Mouse (Mus musculus): ENCODE data around the gene Pip4k2b. TPM values are rescaled to one million over a fixed set of nuclear protein-coding genes. Genes with fewer than 3 reads are reported as not detected.

The Pip4k2b gene
- 30.7 and 36.6 TPM in 2 replicates for polyA plus RNA-seq (2012; rRNA removed)

DNA sequence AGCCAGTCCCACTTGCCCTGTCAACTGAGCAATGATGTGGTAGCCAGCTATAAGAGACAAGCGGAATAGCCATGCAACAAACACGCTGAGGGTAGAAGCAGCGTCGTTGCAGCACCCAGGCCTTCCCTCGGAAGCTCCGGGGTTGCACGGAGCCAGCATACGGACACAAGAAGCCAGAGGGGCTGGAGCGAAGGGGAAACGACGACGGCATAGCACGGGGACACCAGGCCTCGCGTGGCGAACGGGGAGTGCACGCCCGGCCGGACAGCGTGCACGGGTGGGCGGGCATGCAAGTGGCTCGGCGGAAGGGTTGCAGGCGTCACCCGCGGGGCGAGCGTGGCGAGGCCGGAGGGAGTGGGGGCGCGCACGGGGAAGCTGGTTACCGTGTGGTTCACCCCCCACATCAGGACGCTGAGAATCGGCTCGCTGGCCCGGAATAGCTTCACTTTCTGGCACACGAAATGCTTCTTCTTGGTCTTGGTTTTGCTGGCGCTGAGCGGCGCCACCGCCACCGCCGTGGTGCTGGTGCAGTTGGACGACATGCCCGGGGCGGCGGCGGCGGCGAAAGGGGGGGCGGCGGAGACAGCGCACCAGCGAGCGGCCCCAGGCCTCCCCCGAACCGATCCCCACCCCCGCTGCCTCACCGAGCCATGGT is at the start of gene Pip4k2b:
TSS of gene Pip4k2b (minus strand) at position 642 of the 655 bp plus-strand sequence.

DNA sequence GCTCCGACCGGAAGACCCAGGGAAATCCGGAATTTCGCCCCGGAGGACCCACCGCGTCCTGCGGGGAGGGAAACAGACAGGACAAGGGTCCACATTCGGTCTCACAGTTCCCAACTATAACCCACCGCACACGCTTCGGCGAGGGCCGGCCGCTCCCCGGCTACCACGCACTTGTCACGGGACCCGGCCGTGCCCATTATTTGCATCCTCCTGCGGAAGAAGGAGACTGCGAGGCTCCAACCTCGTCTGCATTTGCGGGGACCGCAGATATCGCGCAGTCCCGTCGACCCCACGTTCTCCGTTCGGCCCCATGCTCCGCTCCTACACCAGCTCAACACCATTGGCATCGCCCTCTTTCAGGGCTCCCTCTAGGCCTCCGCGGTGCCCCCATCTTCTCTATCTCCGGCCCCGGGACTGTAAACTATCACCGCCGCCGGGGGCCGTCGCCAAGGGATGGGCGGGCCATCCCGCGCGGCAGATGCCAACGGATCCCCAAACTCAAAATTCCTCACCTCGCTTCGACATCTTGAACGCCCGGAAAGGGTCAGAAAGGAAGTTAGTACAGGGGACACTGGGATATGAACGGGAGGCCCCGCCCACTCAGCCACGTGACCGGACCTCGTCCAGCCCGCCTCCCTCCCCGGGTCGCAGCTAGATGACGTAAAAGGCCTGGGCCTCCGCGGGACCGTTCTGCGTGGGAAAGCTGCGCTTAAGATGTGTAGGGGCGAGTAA is 37.5 kb upstream of the Pip4k2b start, which contains the start of gene Rpl23:
TSS of gene Rpl23 (minus strand) at position 606 of the 732 bp plus-strand sequence.

DNA sequence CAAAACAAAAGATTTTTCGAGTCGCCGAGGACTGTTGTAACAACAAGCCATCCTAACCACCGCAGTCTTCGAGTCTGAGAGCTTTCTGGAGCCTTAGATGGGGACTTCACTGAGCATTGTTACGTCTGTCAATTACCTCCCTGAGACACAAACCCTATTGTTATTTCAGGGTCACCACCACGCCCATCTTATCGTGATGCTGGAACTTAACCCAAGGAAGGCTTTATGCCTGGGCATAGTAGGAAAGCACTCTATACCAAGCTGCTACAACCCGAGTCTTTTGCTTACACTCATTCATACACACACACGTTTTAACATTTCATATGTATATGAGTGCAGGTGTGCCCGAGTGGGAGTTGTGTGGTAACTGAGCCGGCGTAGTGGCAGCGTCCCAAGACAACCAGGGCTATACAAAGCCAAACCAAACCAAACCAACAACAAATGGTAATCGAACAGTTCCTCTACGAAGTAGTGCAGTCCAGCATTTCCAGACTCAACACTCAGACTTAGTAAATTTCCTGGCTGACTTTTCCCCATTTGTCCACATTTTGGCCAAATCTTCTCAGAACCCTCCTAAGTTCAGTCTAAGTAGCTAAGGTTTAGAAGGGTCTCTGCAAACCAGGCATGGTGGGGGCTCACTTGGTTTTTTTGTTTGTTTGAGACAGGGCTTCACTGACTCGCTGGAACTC is 31.4 kb upstream of the Pip4k2b start, which contains the start of gene 1700001P01Rik:
TSS of gene 1700001P01Rik (minus strand) at position 111 of the 689 bp plus-strand sequence.

DNA sequence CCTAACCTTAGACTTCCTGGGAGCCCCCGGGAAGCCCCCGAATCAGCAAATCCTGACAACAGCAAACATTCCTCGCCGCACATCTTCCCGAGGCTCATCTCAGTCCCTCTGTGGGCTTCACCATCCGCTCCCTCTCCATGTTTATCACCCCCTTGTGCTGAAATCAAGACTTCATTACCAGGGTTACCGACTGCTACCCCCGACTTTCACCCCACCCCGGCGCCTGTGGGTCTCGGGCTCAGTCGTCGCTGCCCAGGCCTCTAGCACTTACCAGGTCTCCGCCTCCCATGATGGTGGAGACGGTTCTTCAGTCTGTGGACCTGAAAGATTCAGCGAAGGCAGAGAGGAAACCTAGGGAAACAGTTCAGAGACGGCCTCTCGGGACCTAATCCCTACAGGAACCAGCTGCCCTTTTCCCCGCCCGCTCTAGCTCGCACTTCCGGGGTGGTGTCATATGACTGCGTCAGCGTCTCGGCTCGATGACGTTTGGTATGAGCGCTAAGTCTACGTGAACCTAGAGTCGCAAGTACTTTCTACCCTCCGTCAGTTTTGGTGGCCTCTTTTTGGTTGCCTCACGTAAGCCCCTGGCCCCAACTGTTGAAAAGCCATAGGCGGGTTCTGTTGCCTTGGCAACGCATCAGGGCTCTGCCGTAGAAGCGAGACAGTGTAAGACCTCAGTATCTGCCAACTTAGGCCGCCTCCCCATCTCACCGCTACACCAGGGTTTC is 21.8 kb upstream of the Pip4k2b start, which contains the start of gene Cwc25:
TSS of gene Cwc25 (minus strand) at position 403 of the 728 bp plus-strand sequence.

DNA sequence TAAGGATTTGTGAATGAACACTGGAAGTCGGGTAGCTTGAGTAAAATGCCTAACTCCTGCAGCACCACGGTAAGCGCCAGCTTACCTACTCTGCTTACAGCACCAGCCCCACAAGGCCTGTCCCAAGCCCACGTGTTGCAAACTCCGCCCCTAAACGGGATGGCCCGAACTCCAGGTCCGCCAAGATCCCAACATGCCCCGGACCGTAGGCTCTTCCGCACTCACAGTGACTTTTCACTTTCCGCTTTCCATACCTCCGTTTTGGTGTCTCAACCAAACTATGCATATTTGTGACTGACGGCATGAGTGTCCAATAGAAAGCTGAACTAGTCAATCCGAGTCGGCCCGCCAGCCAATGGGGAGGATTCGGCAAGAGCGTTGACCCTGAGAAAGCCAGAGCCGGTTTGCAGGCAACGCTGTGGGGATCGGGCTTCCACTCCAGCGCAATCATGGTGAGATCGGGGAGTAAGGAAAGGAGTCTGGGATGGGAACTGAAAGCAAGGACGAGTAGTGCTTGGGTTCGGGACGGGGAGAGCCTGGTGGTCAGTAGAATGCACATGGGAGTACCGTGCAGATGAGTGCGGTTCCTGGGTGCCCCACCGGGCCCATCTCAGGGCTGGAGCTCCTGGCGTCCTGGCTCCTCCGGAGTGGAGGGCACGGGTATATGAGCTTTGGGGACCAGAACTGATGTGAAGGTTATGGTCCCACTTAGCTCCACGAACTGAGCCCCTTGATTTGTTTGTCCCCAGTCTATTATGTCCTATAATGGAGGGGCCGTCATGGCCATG is 41.3 kb downstream of the Pip4k2b start, which contains the start of gene Psmb3:
TSS of gene Psmb3 (plus strand) at position 361 of the 788 bp plus-strand sequence.

DNA sequence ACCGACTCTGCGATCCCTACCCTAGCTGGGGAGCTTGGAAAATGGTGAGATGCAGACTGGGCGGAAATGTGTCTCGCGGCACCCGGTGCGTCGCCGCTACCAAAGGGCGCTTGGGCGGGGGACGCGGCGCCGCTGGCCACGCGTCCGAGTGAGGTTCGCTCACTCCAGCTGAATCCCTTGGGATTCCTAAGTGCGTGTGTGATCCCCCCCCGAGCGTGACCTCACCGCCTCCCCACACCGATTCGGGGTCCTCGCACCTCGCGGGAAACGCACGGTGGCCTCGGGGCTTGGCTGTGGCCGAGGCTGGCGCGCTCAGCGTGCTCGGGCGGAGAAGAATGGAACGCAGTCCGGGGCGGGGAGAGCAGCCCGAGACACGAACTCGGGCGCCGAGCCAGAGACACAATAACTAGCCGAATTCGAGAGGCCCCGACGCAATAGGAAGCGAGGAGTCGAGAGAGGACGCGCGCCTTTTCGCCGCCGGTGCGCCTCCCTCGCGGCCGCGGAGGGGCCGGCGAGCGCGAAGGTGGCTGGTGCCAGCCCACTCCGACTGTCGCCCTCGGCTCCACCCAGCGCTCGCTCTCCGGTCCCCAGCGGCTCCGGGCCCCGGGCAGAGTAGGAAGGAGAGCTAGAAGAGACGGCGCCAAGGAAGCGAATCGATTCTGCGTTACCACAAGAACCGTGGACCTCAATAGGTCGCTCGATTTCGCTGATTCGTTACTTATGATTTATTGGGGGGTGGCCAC is 44.3 kb downstream of the Pip4k2b start, which contains the start of gene Pcgf2:
TSS of gene Pcgf2 (minus strand) at position 495 of the 743 bp plus-strand sequence.

DNA sequence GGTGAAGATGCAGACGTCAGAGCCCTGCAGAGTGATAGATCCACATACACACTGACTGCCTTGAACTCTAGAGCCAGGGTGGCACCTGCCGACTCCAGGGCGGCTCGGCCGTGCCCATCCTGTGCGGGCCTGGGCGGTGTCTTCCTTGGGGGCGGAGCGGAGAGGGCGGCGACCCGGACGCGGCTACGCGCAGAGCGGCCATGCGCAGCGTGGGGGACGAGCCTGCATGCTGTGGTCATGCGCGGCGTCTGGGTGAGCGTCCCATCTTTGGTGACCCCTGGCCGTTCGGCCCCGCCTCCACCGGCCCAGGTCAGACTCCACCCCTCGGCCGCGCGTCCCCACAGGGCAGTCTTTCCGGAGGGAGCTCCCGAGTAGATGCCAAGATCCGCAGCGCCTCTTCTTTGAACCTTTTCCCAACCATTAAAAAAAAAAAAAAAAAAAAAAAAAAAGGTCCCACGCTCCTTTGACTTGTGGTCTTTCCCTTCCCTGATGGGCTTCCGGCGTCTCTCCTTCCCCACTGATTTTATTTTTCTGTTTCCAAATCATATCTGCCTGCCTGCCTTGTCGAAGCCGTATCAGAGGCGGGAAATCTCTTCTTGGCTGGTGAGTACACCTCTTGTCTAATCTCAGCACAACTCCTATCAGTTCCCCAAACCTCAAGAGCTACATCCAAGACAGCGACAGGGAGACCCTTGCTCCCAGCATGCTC is 58.7 kb downstream of the Pip4k2b start, which contains the start of gene Cisd3:
TSS of gene Cisd3 (plus strand) at position 214 of the 709 bp plus-strand sequence.

Other genes starting within 250 kb of the Pip4k2b start
- gene 4933428G20Rik, start 244.4 kb downstream of the Pip4k2b start, polyA plus RNA-seq (2012; rRNA removed), result 0.12 TPM in 1 of 2 replicates, not detected in the other
- gene Srcin1, start 168.5 kb downstream of the Pip4k2b start, polyA plus RNA-seq (2012; rRNA removed), result 12.5 and 17.5 TPM in 2 replicates
- gene Epop, start 115.0 kb downstream of the Pip4k2b start, polyA plus RNA-seq (2012; rRNA removed), result 12.7 and 22.7 TPM in 2 replicates
- 34.2 and 41.0 TPM in 2 replicates for gene Mllt6, start 81.3 kb downstream of the Pip4k2b start, polyA plus RNA-seq (2012; rRNA removed)
- gene Cisd3, start 58.9 kb downstream of the Pip4k2b start, polyA plus RNA-seq (2012; rRNA removed), result 8.7 and 11.0 TPM in 2 replicates
- gene Pcgf2, start 44.2 kb downstream of the Pip4k2b start, polyA plus RNA-seq (2012; rRNA removed), result 92.4 and 117 TPM in 2 replicates
- gene Psmb3, start 41.3 kb downstream of the Pip4k2b start, polyA plus RNA-seq (2012; rRNA removed), result 282 and 471 TPM in 2 replicates
- gene Cwc25, start 21.9 kb upstream of the Pip4k2b start, polyA plus RNA-seq (2012; rRNA removed), result 20.1 and 28.6 TPM in 2 replicates
- 0.52 and 0.95 TPM in 2 replicates for gene 1700001P01Rik, start 31.2 kb upstream of the Pip4k2b start, polyA plus RNA-seq (2012; rRNA removed)
- 992 and 1,452 TPM in 2 replicates for gene Rpl23, start 37.7 kb upstream of the Pip4k2b start, polyA plus RNA-seq (2012; rRNA removed)
- gene Lasp1, start 54.3 kb upstream of the Pip4k2b start, polyA plus RNA-seq (2012; rRNA removed), result 58.6 and 78.0 TPM in 2 replicates
- gene B230217C12Rik, start 96.1 kb upstream of the Pip4k2b start, polyA plus RNA-seq (2012; rRNA removed), result 8.3 and 18.7 TPM in 2 replicates
- gene Fbxo47, start 139.4 kb upstream of the Pip4k2b start, polyA plus RNA-seq (2012; rRNA removed), result 0.67 and 0.74 TPM in 2 replicates
- 0.13 and 0.31 TPM in 2 replicates for gene Plxdc1, start 241.7 kb upstream of the Pip4k2b start, polyA plus RNA-seq (2012; rRNA removed)